Mouse (Mus musculus) thymus, postnatal 0 days (tissue): ENCODE measurements around the gene Galc. TPM values are rescaled to one million over a fixed set of nuclear protein-coding genes. Genes with fewer than 3 reads are reported as not detected.

Experiments
- DNase-seq: peaks from one replicate; pipeline ENCODE4 v3.0.0-alpha.2; 2015; ENCODE audit warnings: low spot score
- polyA plus RNA-seq: library from polyadenylated mRNA; unstranded; fragments of >200 nt; fragmentation: Nextera tagmentation; extraction: Ambion mirVana; gene quantifications from 2 replicates; pipeline ENCODE4 v1.2.1, GENCODE M21; 2015

The Galc gene
- 2.9 and 3.4 TPM in 2 replicates for polyA plus RNA-seq

GRCm38 (mm10) chr12:98258845-98259517, at the start of gene Galc:
Gene Galc (minus strand): TSS chr12:98259459.
- peak; percentile 83 for DNase-seq

GRCm38 (mm10) chr12:98307179-98307915, 48.1 kb upstream of the Galc start:
- no peak for DNase-seq

- DNase-seq, result no peak
Measured at GRCm38 (mm10) chr12:98303013-98303412, 43.8 kb upstream of the Galc start.

- no peak for DNase-seq
Measured at GRCm38 (mm10) chr12:98301980-98302379, 42.7 kb upstream of the Galc start.

- DNase-seq, result no peak
Measured at GRCm38 (mm10) chr12:98294241-98294640, 35.0 kb upstream of the Galc start.

- DNase-seq, result no peak
Measured at GRCm38 (mm10) chr12:98292278-98292677, 33.0 kb upstream of the Galc start.

- no peak for DNase-seq
Measured at GRCm38 (mm10) chr12:98290475-98290874, 31.2 kb upstream of the Galc start.

- no peak for DNase-seq
Measured at GRCm38 (mm10) chr12:98284477-98284876, 25.2 kb upstream of the Galc start.

GRCm38 (mm10) chr12:98283487-98283860, 24.2 kb upstream of the Galc start:
- no peak for DNase-seq

GRCm38 (mm10) chr12:98282776-98283486, 23.7 kb upstream of the Galc start:
- DNase-seq, result no peak

- DNase-seq, result no peak
Measured at GRCm38 (mm10) chr12:98280996-98281395, 21.7 kb upstream of the Galc start.

- DNase-seq, result peak; percentile 67
Measured at GRCm38 (mm10) chr12:98280530-98280929, 21.3 kb upstream of the Galc start.

- DNase-seq, result no peak
Measured at GRCm38 (mm10) chr12:98272433-98272832, 13.2 kb upstream of the Galc start.

GRCm38 (mm10) chr12:98270810-98271566, 11.7 kb upstream of the Galc start:
- no peak for DNase-seq

- peak; percentile 79 for DNase-seq
Measured at GRCm38 (mm10) chr12:98269791-98270745, 10.8 kb upstream of the Galc start.

- peak; percentile 71 for DNase-seq
Measured at GRCm38 (mm10) chr12:98268441-98269369, 9.4 kb upstream of the Galc start, which contains the start of gene Gpr65. Gene Gpr65 (plus strand): TSS chr12:98268635.

- no peak for DNase-seq
Measured at GRCm38 (mm10) chr12:98265697-98266096, 6.4 kb upstream of the Galc start.

GRCm38 (mm10) chr12:98259518-98259852, 226 bp upstream of the Galc start:
- no peak for DNase-seq

GRCm38 (mm10) chr12:98258371-98258844, 851 bp downstream of the Galc start:
- DNase-seq, result no peak
